Mouse (Mus musculus) hindbrain, embryonic 13.5 days (tissue): Measurements from ENCODE around the gene Rnf208. TPM values are rescaled to one million over a fixed set of nuclear protein-coding genes. Genes with fewer than 3 reads are reported as not detected.
"Not testable (repeated sequence)": the region's sequence is repeated elsewhere in the genome, so short reads cannot be mapped to it uniquely, and the experiment has no call there.

Experiments used
- ATAC-seq: fragments of 200-750 bp; cut with Nextera tagmentation; 2 replicates; pipeline ENCODE4 v1.8.0; 2017; ENCODE audit warnings: moderate TSS enrichment; ENCODE audit not compliant: low FRiP score
- H3K27ac ChIP-seq: fragments of 300-500 bp; sonication (generic); 2 replicates; pipeline ENCODE4 v1.5.1; 2015; ENCODE audit warnings: inconsistent platforms, mild to moderate bottlenecking, moderate library complexity
- H3K27me3 ChIP-seq: fragments of 300-500 bp; sonication (generic); 2 replicates; pipeline ENCODE4 v1.6.1; 2015; ENCODE audit warnings: mild to moderate bottlenecking, inconsistent platforms
- H3K36me3 ChIP-seq: fragments of 300-500 bp; sonication (generic); 2 replicates; pipeline ENCODE4 v1.6.1; 2015; ENCODE audit warnings: mild to moderate bottlenecking, inconsistent platforms
- H3K4me1 ChIP-seq: fragments of 300-500 bp; sonication (generic); replicated peaks from 2 replicates; pipeline ENCODE4 v1.6.1; 2015; ENCODE audit warnings: inconsistent platforms
- H3K4me2 ChIP-seq: fragments of 300-500 bp; sonication (generic); 2 replicates; pipeline ENCODE4 v1.6.1; 2015; ENCODE audit warnings: inconsistent platforms, mild to moderate bottlenecking, moderate library complexity
- H3K4me3 ChIP-seq: fragments of 300-500 bp; sonication (generic); 2 replicates; pipeline ENCODE4 v1.5.1; 2015; ENCODE audit warnings: mild to moderate bottlenecking, inconsistent platforms
- H3K9ac ChIP-seq: fragments of 300-500 bp; sonication (generic); 2 replicates; pipeline ENCODE4 v1.6.1; 2015; ENCODE audit warnings: mild to moderate bottlenecking, inconsistent platforms
- H3K9me3 ChIP-seq: fragments of 300-500 bp; sonication (generic); 2 replicates; pipeline ENCODE4 v1.6.1; 2016; ENCODE audit warnings: inconsistent platforms
- WGBS: fragments of 180-500 bp; shearing (Covaris S2); methylation state at CpG from one replicate; pipeline ENCODE4 v1.1.7; 2015; 5-methylcytosine and 5-hydroxymethylcytosine counted together
- polyA plus RNA-seq: library from polyadenylated mRNA; unstranded; fragments of >200 nt; fragmentation: Nextera tagmentation; extraction: Ambion mirVana; gene quantifications from 2 replicates; pipeline ENCODE4 v1.2.1, GENCODE M21; 2015

Gene Rnf208
- polyA plus RNA-seq, 1 experiment from 2014 or later: 90.3 TPM

GRCm38 (mm10) chr2:25238106-25238505, 3.9 kb upstream of the Rnf208 start:
- no peak overlapping the region for H3K9ac ChIP-seq
- H3K27me3 ChIP-seq: peaks cover 52% of the 10 kb centered on the region
- no peak for ATAC-seq
- H3K9me3 ChIP-seq: no peaks in the 10 kb centered on the region
- no peak overlapping the region for H3K4me2 ChIP-seq
- H3K4me3 ChIP-seq: no peak overlapping the region
- no peaks in the 10 kb centered on the region for H3K36me3 ChIP-seq
- H3K4me1 ChIP-seq: peaks cover 29% of the 10 kb centered on the region
- H3K27ac ChIP-seq: no peak overlapping the region

- Histone ChIP-seq H3K36me3 (peaks cover 7% of the 10 kb centered on the region; the same call in 1 of the 2 replicates), H3K9me3 (no peaks in the 10 kb centered on the region), H3K9ac (no peak overlapping the region), H3K27me3 (peaks cover 43% of the 10 kb centered on the region), H3K4me2 (no peak overlapping the region), H3K4me3 (no peak overlapping the region), H3K27ac (no peak overlapping the region), H3K4me1 (peaks cover 42% of the 10 kb centered on the region)
- no peak for ATAC-seq
- WGBS: 89% methylated on average over 3 of the region's 3 CpGs
Observed at GRCm38 (mm10) chr2:25239766-25240165, 2.3 kb upstream of the Rnf208 start.

GRCm38 (mm10) chr2:25240310-25240709, 1.7 kb upstream of the Rnf208 start:
- peaks cover 9% of the 10 kb centered on the region for H3K36me3 ChIP-seq
- H3K27me3 ChIP-seq: peaks cover 37% of the 10 kb centered on the region
- peak; percentile 14 for ATAC-seq
- peaks cover 42% of the 10 kb centered on the region for H3K4me1 ChIP-seq
- peak overlapping the region; percentile 90 for H3K9ac ChIP-seq
- H3K9me3 ChIP-seq: no peaks in the 10 kb centered on the region
- peak overlapping the region; percentile 70 for H3K4me3 ChIP-seq
- whole genome bisulfite sequencing: 53% methylated on average over 8 of the region's 8 CpGs
- H3K4me2 ChIP-seq: peak overlapping the region; percentile 89
- H3K27ac ChIP-seq: peak overlapping the region; percentile 68

- Histone ChIP-seq H3K27ac (peak overlapping the region; percentile 78), H3K4me3 (peak overlapping the region; percentile 70), H3K4me2 (peak overlapping the region; percentile 89), H3K4me1 (peaks cover 42% of the 10 kb centered on the region), H3K9me3 (no peaks in the 10 kb centered on the region), H3K36me3 (peaks cover 14% of the 10 kb centered on the region), H3K9ac (peak overlapping the region; percentile 90), H3K27me3 (peaks cover 33% of the 10 kb centered on the region)
- ATAC-seq: peak; percentile 60
- 1% methylated on average over 29 of the region's 29 CpGs for WGBS
Observed at GRCm38 (mm10) chr2:25240723-25241437, 1.2 kb upstream of the Rnf208 start.

- peak; percentile 40 for ATAC-seq
- H3K27ac ChIP-seq: peak overlapping the region; percentile 78
- peak overlapping the region; percentile 89 for H3K4me2 ChIP-seq
- H3K9me3 ChIP-seq: no peaks in the 10 kb centered on the region
- peak overlapping the region; percentile 70 for H3K4me3 ChIP-seq
- H3K9ac ChIP-seq: peak overlapping the region; percentile 90
- H3K36me3 ChIP-seq: peaks cover 19% of the 10 kb centered on the region
- H3K27me3 ChIP-seq: peaks cover 28% of the 10 kb centered on the region
- peaks cover 42% of the 10 kb centered on the region for H3K4me1 ChIP-seq
- 18% methylated on average over 6 of the region's 6 CpGs for WGBS
Observed at GRCm38 (mm10) chr2:25241438-25241775, 648 bp upstream of the Rnf208 start.

- 81% methylated on average over 8 of the region's 8 CpGs for WGBS
Observed at GRCm38 (mm10) chr2:25243342-25243741, 1.3 kb downstream of the Rnf208 start.

GRCm38 (mm10) chr2:25244144-25244543, 2.1 kb downstream of the Rnf208 start:
- H3K27ac ChIP-seq: no peak overlapping the region
- no peak overlapping the region for H3K9ac ChIP-seq
- 95% methylated on average over 4 of the region's 4 CpGs for WGBS
- no peaks in the 10 kb centered on the region for H3K9me3 ChIP-seq
- H3K4me2 ChIP-seq: no peak overlapping the region
- H3K36me3 ChIP-seq: peaks cover 46% of the 10 kb centered on the region
- peaks cover 42% of the 10 kb centered on the region for H3K4me1 ChIP-seq
- H3K27me3 ChIP-seq: peaks cover 7% of the 10 kb centered on the region; the same call in 1 of the 2 replicates
- no peak overlapping the region for H3K4me3 ChIP-seq
- no peak for ATAC-seq

More at GRCm38 (mm10) chr2:25243342-25243741, 1.3 kb downstream of the Rnf208 start:
- Histone ChIP-seq H3K4me1 (peaks cover 42% of the 10 kb centered on the region), H3K27me3 (peaks cover 10% of the 10 kb centered on the region; the same call in 1 of the 2 replicates), H3K9me3 (no peaks in the 10 kb centered on the region), H3K36me3 (peaks cover 38% of the 10 kb centered on the region), H3K4me3 (peak overlapping the region; percentile 70), H3K4me2 (peak overlapping the region; percentile 89), H3K9ac (peak overlapping the region; percentile 90), H3K27ac (no peak overlapping the region)
- ATAC-seq: no peak

- Histone ChIP-seq H3K9ac (no peak within 1 kb of the TSS), H3K27me3 (0 out of 2 replicates have a peak, but pooled peaks cover 2% of the 10 kb centered on the region), H3K4me1 (peaks cover 30% of the 10 kb centered on the region), H3K36me3 (peaks cover 69% of the 10 kb centered on the region), H3K9me3 (no peaks in the 10 kb centered on the region), H3K4me3 (no peak within 1 kb of the TSS), H3K4me2 (no peak within 1 kb of the TSS), H3K27ac (no peak within 1 kb of the TSS)
- WGBS: 93% methylated on average over 10 of the region's 10 CpGs
- ATAC-seq: no peak
Observed at GRCm38 (mm10) chr2:25246183-25247072, 4.4 kb downstream of the Rnf208 start, which contains the start of gene AL732309.1. TSS of gene AL732309.1 (minus strand) at chr2:25246863.

GRCm38 (mm10) chr2:25252331-25252730, 10.3 kb downstream of the Rnf208 start:
- 97% methylated on average over 1 of the region's 1 CpGs for WGBS
- Histone ChIP-seq H3K4me3 (no peak overlapping the region), H3K27ac (no peak overlapping the region), H3K9ac (no peak overlapping the region), H3K9me3 (no peaks in the 10 kb centered on the region), H3K27me3 (no peaks in the 10 kb centered on the region), H3K36me3 (peaks cover 59% of the 10 kb centered on the region), H3K4me1 (peaks cover 23% of the 10 kb centered on the region), H3K4me2 (no peak overlapping the region)
- no peak for ATAC-seq

- peak; percentile 90 for ATAC-seq
- H3K9me3 ChIP-seq: no peaks in the 10 kb centered on the region
- H3K9ac ChIP-seq: peak within 1 kb of the TSS; percentile 85
- peak within 1 kb of the TSS; percentile 99 for H3K4me2 ChIP-seq
- peak within 1 kb of the TSS; percentile 84 for H3K27ac ChIP-seq
- WGBS: 0% methylated on average over 39 of the region's 39 CpGs
- peaks cover 27% of the 10 kb centered on the region for H3K4me1 ChIP-seq
- peak within 1 kb of the TSS; percentile 95 for H3K4me3 ChIP-seq
- H3K27me3 ChIP-seq: no peaks in the 10 kb centered on the region
- peaks cover 29% of the 10 kb centered on the region for H3K36me3 ChIP-seq
Observed at GRCm38 (mm10) chr2:25255284-25255779, 13.3 kb downstream of the Rnf208 start, which contains the start of gene Tmem203. TSS of gene Tmem203 (plus strand) at chr2:25255439.

GRCm38 (mm10) chr2:25256443-25257109, 14.5 kb downstream of the Rnf208 start:
- not testable (repeated sequence) for H3K9me3 ChIP-seq, ATAC-seq, H3K27me3 ChIP-seq, H3K27ac ChIP-seq
- Histone ChIP-seq H3K4me1 (peaks cover 27% of the 10 kb centered on the region), H3K4me3 (peak overlapping the region; percentile 95), H3K9ac (peak overlapping the region; percentile 85), H3K4me2 (peak overlapping the region; percentile 99), H3K36me3 (peaks cover 17% of the 10 kb centered on the region)
- WGBS: 63% methylated on average over 12 of the region's 12 CpGs
